Mouse (Mus musculus) bone marrow macrophage, adult 2 months (primary cell): ENCODE results near the gene Shank3. TPM values are rescaled to one million over a fixed set of nuclear protein-coding genes. Genes with fewer than 3 reads are reported as not detected.

ENCODE experiments used
- H3K27ac ChIP-seq: 2 replicates; pipeline ENCODE4 v1.5.1; 2012; ENCODE audit warnings: low read depth, low read length; ENCODE audit not compliant: insufficient read depth
- H3K4me1 ChIP-seq: 2 replicates; pipeline ENCODE4 v1.6.1; 2012; ENCODE audit warnings: low read length; ENCODE audit not compliant: control insufficient read depth, insufficient read depth
- H3K4me3 ChIP-seq: 2 replicates; pipeline ENCODE4 v1.5.1; 2012; ENCODE audit warnings: mild to moderate bottlenecking, low read length, moderate library complexity; ENCODE audit not compliant: insufficient read depth
- CTCF ChIP-seq: IDR thresholded peaks from 2 replicates; pipeline ENCODE4 v1.5.1; 2012; ENCODE audit warnings: low read depth, mild to moderate bottlenecking, low read length, moderate library complexity
- POLR2A ChIP-seq: IDR thresholded peaks from 2 replicates; pipeline ENCODE4 v1.6.1; 2012; ENCODE audit warnings: mild to moderate bottlenecking, low read depth, low read length, borderline replicate concordance
- polyA plus RNA-seq: library from polyadenylated mRNA; stranded (reverse); fragments of >200 nt; gene quantifications from 2 replicates; pipeline ENCODE4 v1.2.4, GENCODE M21; 2012; ENCODE audit not compliant: missing spikeins, insufficient read depth, insufficient read length

Gene Shank3
- polyA plus RNA-seq, 1 experiment = not detected

DNA sequence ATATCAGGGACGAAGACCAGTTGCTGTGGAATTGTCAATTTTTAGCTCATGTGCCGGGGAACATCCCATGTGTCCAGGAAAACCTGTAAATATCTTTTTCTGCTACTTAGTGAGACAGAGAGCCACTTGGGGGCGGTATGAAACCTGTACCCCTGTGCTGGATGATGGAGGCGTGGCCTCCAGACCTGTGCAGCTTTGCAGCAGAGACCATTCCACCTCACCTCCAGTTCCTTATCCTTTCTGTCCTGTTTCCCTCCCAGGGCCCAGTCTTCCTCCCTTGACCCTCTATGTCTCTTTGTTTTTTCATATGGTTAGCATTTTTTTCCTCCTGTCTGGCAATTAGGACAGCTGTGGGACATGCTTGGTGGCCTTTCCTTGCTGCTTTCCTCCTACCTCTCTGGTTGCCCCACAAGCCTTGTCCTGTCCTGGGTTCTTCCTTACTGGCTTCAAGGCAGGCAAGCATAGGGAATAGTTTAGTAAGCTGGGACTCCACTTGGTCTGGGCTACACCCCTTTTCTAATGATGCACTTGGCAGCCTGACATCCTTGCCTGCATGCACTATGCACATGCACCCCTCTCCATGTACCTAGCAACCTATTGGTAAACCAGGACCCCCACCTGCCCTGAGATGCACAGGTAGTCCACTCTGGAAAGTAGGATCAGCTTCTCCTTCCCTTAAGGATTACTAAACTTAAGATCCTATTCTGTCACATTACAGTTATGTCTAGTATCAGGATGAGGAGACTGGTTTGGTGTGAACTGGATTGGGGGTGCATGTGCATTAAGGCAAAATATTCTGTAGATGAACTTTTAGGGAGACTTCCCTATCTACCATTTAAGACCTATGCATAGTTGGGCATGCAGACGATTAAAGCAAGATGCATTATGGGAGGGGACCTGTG is 35.8 kb upstream of the Shank3 start:
- H3K4me1 ChIP-seq = no peaks in the 10 kb centered on the region
- H3K4me3 ChIP-seq = no peak overlapping the region
- no peak overlapping the region for H3K27ac ChIP-seq
- TF ChIP-seq POLR2A (no peak), CTCF (no peak)

DNA sequence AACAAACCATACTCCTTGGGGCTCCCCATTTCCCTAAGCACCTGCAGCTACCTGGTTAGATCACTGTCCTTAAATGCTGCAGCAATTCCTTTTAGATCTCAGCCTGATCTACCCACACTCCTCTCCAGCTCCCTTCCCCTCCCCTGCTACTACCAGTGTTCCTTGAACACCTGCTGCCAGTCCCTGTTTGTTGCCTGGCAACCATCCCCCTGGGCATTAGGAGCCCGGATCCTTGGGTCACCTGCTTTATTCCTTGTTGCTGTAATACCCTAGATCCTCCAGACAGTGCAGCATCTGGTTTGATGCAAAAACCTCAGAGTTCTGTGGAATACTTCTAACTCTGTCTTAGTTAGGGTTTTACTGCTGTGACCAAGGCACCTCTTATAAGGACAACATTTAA is 34.4 kb upstream of the Shank3 start:
- H3K27ac ChIP-seq = no peak overlapping the region
- H3K4me1 ChIP-seq = no peaks in the 10 kb centered on the region
- H3K4me3 ChIP-seq = no peak overlapping the region
- TF ChIP-seq POLR2A (no peak), CTCF (no peak)

DNA sequence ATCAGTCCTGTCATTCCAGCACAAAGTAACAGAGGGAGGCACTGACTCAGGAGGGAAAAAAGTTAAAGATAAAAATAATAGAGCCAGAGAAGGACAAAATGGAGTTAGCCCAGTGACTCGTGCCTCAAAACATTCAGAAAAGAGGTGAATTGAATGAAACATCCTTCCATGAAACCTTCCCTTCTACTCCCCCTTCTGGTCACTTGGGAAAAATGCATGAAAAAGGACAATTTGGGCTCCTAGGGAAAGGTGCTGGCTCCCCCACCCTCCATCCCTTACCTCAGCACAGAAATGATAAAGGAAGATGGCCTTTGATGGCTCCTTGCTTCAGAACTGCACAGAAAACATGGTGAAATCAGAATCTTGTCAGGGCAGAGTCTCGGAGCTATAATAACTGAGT is 30.8 kb upstream of the Shank3 start:
- no peak overlapping the region for H3K27ac ChIP-seq
- no peaks in the 10 kb centered on the region for H3K4me1 ChIP-seq
- no peak overlapping the region for H3K4me3 ChIP-seq
- TF ChIP-seq CTCF = no peak
- no peak for TF ChIP-seq POLR2A

DNA sequence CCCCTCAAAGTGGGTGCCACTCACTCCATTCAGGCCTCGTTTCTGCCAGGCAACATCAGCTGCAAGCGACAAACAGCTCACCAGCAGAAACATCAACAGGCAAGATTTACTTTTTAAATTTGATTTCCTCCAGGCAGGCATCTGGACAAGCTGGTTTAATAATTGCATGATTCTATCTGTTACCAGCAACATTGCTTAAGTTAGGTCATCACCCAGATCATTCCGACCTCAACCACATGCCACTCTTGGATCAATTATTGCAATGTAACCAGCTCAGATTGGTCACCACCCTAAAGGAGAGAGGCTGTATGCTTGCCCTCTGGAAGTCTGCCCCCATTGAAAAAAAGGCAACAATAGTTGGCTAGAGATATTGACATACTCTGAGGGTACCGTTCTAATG is 27.9 kb upstream of the Shank3 start:
- Histone ChIP-seq H3K4me3 (no peak overlapping the region), H3K4me1 (peaks cover 3% of the 10 kb centered on the region), H3K27ac (no peak overlapping the region)
- TF ChIP-seq CTCF = no peak
- TF ChIP-seq POLR2A = no peak

DNA sequence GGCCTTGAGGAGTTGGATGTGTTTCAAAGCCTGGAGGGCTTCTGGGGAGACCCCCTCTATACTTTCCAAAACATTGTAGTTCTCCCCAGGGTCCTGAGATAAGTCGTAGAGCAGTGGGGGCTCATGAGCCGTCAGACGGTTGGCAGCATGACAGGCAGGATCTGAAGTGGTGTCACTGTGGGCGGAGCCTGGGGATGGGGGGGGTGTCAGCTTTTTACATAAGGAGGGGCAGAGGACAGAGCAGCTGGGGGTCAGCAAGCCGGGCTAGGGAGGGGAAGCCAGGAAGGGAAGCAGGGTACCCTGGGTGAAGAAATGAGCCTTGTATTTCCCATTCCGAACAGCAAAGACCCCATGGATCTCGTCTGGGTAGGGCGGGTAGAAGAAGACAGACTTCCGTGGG is 26.1 kb upstream of the Shank3 start:
- TF ChIP-seq CTCF (no peak), POLR2A (no peak)
- Histone ChIP-seq H3K4me3 (no peak overlapping the region), H3K27ac (no peak overlapping the region), H3K4me1 (peaks cover 9% of the 10 kb centered on the region)

DNA sequence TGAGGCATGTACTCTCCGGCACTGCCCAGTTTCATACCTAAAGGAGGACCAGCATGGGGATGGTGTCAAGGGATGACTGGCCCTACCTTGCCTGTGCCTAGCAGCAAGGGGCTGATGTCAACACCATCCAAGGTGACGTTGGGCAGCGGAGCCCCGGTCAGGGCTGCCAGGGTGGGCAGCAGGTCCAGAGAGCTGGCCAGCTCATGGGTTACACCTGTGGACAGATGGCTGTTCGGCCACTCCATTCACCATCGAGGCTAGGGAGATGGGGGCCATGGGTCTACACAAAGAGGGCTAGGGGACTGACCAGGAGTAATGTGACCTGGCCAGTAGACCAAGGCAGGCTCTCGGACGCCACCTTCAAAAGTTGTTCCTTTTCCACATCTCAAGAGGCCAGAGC is 25.5 kb upstream of the Shank3 start:
- no peak overlapping the region for H3K4me3 ChIP-seq
- no peak for TF ChIP-seq CTCF
- no peak for TF ChIP-seq POLR2A
- no peak overlapping the region for H3K27ac ChIP-seq
- peaks cover 11% of the 10 kb centered on the region for H3K4me1 ChIP-seq

DNA sequence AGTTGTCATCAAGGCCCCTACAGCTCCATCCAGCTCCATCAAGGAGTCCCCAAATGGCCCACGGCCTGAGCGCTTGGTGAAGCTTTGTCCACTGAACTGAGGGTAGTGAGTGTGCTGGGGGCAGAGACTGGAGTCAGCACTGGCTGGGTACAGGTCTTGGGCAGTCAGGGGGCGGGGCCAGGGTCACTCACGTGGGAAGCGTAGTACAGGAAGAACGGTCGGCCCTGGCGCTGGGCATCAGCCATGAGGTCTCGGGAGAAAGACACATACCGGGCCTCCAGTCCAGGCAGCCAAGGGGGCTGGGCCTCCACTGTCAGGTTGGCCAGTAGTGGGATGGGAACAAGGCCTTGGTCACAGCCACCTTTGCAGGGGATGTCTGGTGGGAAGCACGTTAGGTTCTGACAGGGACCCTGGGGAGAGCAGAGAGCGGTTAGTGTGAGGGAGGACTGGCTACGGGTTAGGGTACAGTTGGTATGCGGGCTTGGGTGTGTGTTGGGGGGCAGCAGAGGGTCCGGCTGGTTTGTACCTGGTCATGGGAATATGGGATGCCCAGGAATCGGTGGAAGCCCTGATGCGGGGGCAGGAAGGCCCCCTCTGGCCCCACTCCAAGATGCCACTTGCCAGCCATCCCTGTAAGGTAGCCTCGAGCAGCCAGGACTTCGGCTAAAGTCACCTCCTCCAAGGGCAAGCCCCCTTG is 24.7 kb upstream of the Shank3 start:
- TF ChIP-seq CTCF (no peak), POLR2A (no peak)
- Histone ChIP-seq H3K27ac (no peak overlapping the region), H3K4me1 (peaks cover 11% of the 10 kb centered on the region), H3K4me3 (no peak overlapping the region)

DNA sequence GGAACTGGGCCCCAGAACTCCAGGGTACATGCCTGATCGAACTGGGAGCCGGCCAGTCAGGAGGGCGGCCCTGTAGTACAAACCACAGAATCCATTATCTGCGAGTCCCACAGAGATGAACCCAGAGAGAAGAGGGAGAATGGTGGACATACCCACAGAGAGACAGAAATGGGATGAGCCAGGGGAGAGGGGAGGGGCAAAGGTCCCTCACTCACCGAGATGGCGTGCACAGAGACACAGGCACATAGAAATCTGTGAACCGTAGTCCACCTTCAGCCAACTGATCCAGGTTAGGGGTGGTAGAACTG is 24.2 kb upstream of the Shank3 start:
- Histone ChIP-seq H3K4me3 (peak overlapping the region; percentile 56), H3K4me1 (peaks cover 13% of the 10 kb centered on the region), H3K27ac (no peak overlapping the region)
- no peak for TF ChIP-seq CTCF

DNA sequence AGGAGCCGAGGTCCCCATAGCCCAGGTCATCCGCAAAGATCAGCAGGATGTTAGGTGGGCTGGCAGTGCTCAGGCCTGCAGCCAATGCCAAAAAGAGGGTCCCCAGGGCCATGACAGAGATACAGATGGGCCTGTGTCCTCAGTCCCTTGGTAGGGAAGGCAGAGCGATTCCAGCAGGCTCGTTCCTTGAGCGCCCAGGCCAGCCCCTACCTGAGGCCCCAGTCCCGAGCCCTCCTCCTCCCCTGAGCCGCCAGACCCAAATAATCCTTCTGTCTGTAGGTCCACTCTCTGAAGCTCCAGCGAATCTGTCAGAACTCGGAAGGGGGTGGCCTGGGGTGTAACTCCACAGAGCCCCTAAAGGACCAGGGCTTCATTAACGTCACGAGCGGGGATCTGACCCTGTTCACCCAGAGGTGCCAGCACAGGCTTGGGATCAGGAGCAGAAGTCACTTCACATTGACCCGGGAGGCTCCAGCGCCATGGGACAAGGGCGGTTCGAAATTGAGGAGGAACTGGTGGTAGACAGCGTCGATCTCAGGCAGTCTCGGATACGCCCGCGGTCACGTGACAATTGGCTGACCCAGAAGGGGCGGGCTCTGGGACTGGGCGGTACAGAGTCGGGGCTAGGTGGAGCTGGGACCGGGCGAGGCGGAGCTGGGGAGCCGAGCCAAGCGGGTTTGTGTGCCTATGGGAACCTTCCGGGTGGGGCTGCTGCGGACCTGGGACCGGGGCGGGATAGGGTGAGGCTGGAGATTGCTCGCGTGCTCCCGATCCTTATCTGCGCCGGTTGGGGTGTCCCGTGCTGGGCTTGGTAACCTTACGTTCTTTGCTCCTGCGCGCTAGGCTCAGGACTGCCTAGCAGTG is 23.6 kb upstream of the Shank3 start:
- peaks cover 15% of the 10 kb centered on the region for H3K4me1 ChIP-seq

More for the DNA sequence above, 23.6 kb upstream of the Shank3 start:
- TF ChIP-seq CTCF (no peak), POLR2A (peak; percentile 31; the same call in 1 of the 2 replicates)
- Histone ChIP-seq H3K4me3 (peak overlapping the region; percentile 71), H3K27ac (peak overlapping the region; percentile 14)
